Mouse (Mus musculus): ENCODE data around the gene Vmn1r224. TPM values are rescaled to one million over a fixed set of nuclear protein-coding genes. Genes with fewer than 3 reads are reported as not detected.

Gene Vmn1r224
- not detected in 4 replicates for total RNA-seq (2023)

GRCm38 (mm10) chr17:20413846-20414245 is at the start of gene Vmn1r224:
TSS of gene Vmn1r224 (plus strand) at chr17:20414146.

Other genes starting within 250 kb of the Vmn1r224 start
- not detected in 4 replicates for gene Fpr-rs6, start 231.0 kb upstream of the Vmn1r224 start, total RNA-seq (2023)
- not detected in 4 replicates for gene Vmn2r105, start 179.1 kb upstream of the Vmn1r224 start, total RNA-seq (2023)
- not detected in 4 replicates for gene Vmn2r106, start 128.6 kb upstream of the Vmn1r224 start, total RNA-seq (2023)
- not detected in 4 replicates for gene Vmn2r107, start 68.9 kb upstream of the Vmn1r224 start, total RNA-seq (2023)
- 0.09 TPM in 2 of 4 replicates, not detected in the others for gene Vmn2r108, start 67.2 kb downstream of the Vmn1r224 start, total RNA-seq (2023)
- gene Vmn1r225, start 84.0 kb downstream of the Vmn1r224 start, total RNA-seq (2023): not detected in 4 replicates
- not detected in 4 replicates for gene Vmn2r109, start 150.6 kb downstream of the Vmn1r224 start, total RNA-seq (2023)
- not detected in 4 replicates for gene Vmn2r110, start 182.3 kb downstream of the Vmn1r224 start, total RNA-seq (2023)
- gene Fpr-rs3, start 210.7 kb downstream of the Vmn1r224 start, total RNA-seq (2023): not detected in 4 replicates